Mouse (Mus musculus): ENCODE measurements around the gene Gabarap.
A peak's percentile ranks its signal among the peaks of the same experiment; 100 is the strongest.

Gene Gabarap

DNA sequence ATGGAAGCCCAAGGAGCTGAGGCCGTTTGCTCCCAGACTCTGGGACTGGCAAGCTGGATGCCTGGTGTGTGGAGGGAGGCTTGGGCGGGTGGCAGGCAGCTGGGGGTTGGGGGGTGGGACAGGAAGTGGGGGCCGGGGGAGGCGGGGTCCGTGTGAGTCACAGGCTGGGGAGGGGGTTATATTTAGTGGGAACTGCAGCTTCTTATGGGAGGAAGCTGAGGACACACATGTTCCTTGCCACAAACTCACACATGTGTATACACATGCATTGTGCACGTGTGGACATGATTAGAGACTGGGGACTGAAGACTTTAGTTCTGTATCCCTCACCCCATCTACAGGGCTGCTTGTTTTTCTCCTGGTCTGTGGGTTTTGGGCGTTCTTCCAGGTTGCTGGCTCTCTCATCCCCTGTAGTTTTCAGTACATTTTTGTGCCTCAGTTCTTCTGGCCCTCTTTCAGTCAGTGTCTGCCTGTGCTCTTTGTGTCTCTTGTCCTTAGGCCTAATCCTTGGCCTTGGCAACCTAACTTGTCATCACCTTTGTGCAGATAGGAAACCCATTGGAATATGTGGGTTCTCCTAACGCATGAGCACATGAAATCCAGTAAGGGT is 29.2 kb downstream of the Gabarap start:
- peak; percentile 60 to 69 for DNase-seq (ENCODE audit: low spot score in 2 of 2)

DNA sequence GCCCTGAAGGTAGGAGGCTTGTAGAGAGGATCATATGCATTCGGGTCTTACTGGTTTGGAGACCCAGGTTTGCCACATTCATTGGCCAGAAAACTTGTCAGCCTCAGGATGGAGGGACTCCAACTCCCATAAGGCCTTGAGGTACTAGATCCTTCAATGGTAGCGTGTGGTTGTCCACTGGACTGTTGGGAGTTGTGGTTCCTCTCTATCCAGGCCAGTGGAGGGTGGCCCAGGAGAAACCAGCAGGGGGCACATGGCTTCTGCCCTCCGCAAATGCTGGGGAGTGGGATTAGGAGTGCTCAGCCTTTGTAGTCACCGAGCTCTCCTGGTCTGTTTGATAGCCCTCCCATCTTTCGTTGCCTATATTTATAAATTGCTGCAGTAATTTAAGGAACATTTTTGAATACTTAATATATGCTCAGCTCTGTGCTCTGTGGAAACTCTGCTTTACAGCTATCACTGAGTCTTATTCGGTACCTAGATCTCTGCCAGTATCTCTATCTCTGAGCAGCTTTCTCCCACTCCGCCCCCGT is 29.9 kb downstream of the Gabarap start:
- DNase-seq (ENCODE audit: low spot score in 2 of 2) = peak; percentile 73

DNA sequence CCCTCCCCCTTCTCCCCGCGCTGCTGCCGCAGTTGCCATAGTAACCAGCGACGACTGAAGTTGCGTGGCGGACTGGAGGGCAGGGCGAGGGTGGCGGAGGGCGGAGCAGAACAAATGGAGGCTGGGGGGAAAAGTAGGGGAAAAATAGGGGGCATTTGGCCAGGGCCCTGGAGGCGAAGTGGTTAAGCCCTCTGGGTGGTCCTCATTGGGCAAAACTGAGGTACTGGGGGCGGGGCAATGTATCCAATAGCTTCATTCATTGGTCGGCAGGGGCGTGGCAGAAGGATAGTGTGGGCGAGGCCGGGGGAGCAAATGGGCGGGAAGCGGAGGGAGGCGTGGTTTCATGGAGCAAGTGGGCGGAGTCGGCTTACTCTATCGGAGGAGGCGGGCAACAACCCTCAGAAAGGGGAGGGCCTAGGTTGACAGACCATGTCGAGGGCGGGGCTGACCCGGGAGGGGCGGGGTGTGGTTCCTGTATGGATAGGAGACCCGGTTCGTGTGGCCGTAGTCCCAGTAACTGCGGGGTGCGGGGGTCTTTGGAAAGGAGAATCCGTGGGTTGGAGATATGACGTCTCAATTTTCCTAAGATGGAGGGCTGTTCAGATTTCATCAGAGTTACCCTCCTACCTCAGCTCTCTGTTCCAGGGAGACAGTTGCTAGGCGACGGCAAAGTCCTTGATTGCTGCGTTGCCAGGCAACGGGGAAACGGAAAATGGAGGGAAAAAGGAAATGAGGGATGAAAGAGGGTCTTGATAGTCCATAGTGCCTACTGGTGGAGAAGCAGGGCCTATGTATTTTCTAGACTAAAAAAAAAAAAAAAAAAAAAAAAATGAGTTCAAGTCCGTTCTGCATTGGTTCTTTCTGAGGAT is 30.6 kb downstream of the Gabarap start:
- DNase-seq (ENCODE audit: low spot score in 2 of 2) = peak; percentile 92

DNA sequence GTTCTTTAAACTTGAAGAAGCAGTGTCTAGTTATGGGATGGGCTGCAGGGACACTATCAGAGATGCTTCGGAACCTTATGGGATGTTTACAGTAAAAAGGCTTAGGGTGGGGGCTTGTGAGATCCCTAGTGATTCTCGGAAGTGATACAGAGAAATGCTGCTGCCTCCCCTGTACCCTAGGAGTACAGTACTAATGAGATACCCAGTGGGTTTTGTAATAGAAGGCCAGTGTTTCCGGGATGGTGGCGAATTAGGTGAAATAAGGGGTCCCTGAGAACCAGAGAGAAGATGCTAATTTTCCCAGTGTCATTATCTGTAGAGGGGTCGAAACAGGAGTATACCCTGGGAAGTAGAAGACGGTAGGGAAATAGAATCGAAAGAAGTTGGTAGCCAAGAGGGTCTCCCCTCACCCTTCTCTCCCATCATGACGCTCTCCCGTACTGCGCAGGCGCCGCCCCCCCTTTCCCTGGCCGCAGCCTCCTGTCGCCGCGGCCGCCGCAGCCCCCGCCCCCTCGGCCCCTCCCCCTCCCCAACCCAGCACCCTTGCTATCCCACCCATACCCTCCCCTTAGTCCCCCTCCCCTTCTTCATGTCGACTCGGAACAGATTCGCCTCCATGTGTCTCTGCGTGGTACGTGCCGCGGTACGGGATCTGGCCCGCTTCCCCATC is 32.7 kb downstream of the Gabarap start:
- DNase-seq (ENCODE audit: low spot score in 2 of 2) = no peak

- DNase-seq (ENCODE audit: low spot score in 2 of 2) = no peak
Observed at GRCm38 (mm10) chr11:70024151-70024514, 33.2 kb downstream of the Gabarap start.

GRCm38 (mm10) chr11:70026689-70027088 is 35.7 kb downstream of the Gabarap start:
- no peak for DNase-seq (ENCODE audit: low spot score in 2 of 2)

DNA sequence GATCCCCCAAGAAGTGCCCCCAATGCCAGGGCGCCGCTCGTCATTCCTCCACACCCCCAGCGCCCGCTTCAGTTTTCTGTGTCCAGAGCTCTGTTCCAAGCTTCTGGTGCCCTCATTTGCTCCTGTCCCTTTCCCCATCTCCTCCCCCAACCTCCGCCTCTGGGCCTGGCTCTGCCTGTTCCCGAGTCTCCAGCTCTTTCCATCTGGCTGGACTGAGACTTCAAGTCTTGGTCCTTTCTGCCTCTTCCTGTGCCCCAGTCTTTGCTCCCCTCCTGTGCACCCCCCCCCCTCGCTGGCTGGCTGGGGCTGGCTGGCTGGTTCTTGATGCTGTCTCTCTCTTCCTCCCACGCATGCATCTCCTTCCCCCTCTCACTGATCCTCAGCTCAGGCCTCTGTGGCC is 36.5 kb downstream of the Gabarap start:
- DNase-seq (ENCODE audit: low spot score in 2 of 2) = peak; percentile 22 to 38

DNA sequence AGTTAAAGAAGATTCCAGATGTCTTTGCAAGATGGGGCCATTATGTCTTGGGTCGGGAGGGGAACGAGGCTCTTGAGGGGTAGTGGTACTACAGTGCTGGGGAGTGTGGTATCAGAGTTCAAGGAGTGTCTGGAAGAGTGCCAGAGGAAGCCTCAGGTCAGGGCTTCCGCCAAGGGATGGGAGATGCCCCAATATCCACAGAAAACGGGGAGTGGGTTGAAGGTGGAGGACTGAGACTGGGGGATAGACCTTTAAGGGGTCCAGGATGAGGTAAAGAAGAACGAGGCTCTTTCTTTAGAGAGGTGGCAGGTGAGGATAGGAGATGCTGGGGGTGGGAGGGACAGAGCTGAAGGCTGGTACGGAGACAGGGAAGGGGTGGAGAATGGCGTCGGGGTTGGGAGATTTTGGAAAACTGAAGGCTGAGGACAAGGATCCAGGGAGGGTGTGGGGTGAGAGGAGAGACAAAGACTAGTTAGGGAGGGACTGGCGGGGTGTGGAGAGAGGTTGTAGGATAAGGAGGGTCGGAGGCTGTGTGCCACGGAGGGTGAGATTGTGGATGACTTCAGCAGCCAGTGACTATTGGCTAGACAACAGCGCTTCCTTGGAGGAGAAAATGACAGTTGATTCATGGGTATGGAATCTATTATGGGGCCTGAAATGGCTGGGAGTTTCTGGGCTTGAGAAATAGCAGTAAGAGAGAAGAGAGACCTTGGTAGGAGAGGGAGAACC is 37.6 kb downstream of the Gabarap start:
- no peak for DNase-seq (ENCODE audit: low spot score in 2 of 2)

DNA sequence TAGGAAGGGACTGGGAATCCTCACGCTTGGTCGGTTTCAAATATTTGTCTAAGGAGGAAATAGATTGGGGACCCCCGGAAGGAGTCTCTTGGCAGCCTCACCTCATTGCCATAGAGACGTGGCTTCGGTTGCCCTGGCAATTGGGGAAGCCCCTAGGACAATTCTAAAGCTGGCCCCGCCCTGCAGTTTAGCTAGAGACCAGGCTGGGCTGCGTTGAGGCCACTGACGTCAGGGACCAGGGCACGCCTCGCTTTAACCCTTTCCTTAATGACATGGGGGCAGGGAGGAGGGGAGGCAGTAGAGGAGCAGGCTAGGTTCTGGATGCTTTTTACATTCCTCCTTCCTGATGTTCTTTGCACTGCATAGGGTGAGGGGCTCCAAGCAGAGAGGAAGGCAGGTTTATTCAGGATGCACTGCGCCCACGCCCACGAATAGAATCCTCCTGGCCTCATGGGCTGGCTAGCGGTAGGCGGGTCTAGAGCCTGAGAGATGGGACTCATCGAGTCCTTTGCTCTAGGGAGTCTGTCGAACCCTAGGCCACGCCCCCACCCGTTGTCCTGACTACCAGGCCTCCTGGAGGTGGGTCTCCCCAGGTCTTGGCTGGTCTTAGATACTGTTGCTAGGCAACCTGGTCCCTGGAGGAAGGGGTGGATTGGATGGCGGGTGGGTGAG is 38.3 kb downstream of the Gabarap start:
- peak; percentile 52 to 59 for DNase-seq (ENCODE audit: low spot score in 2 of 2)

GRCm38 (mm10) chr11:70029829-70030550 is 39.0 kb downstream of the Gabarap start:
- no peak for DNase-seq (ENCODE audit: low spot score in 2 of 2)

DNA sequence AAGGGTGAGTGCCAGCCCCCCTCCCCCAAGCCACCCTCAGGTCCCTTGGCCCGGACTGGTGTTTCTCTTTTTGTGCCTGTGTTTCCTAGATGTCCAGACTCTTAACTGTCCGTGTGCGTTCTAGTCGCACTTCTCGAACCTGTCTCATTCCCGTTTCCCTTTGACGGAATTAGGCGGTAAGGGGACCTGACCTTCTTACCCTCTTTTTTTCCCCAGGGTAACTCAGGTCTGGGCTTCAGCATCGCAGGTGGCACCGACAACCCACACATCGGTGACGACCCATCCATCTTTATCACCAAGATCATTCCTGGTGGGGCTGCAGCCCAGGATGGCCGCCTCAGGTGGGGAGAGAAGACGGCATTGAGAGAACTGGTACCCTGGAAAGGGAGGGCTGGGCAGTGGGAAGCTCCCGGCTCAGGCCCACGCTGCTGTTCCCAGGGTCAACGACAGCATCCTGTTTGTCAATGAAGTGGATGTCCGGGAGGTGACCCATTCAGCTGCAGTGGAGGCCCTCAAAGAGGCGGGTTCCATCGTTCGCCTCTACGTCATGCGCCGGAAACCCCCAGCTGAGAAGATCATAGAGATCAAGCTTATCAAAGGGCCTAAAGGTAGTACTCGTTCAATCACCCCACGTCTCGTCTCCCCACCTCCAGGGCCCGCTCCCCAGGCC is 39.8 kb downstream of the Gabarap start:
- no peak for DNase-seq (ENCODE audit: low spot score in 2 of 2)

- no peak for DNase-seq (ENCODE audit: low spot score in 2 of 2)
Observed at GRCm38 (mm10) chr11:70031321-70031670, 40.4 kb downstream of the Gabarap start.

DNA sequence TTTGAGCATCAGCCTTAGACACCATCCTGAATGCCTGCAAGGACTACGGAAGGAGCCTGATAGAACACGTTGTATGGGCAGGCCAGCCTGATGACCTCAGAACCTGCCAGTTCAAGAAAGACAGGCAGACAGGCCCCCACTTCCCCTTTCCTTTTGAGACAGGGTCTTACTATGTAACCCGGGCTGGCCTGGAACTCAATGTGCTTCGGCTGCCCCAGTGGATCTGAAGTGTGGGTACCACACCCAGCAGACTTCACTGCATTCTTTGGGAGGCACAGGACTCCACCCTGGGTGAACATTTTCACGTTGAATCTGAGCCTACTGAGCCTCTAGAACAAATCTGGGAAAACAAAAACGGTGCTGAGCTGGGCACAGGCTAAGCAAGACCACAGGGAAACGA is 47.2 kb downstream of the Gabarap start:
- DNase-seq (ENCODE audit: low spot score in 2 of 2) = no peak

GRCm38 (mm10) chr11:70039631-70040030 is 48.7 kb downstream of the Gabarap start:
- DNase-seq (ENCODE audit: low spot score in 2 of 2) = no peak

GRCm38 (mm10) chr11:70040184-70040583 is 49.2 kb downstream of the Gabarap start:
- no peak for DNase-seq (ENCODE audit: low spot score in 2 of 2)

GRCm38 (mm10) chr11:70042309-70043085 is 51.6 kb downstream of the Gabarap start:
- no peak for DNase-seq (ENCODE audit: low spot score in 2 of 2)

- DNase-seq (ENCODE audit: low spot score in 2 of 2) = no peak
Observed at GRCm38 (mm10) chr11:70043665-70044064, 52.7 kb downstream of the Gabarap start.
